Mouse (Mus musculus) kidney, adult 18-20 months (tissue): Measurements from ENCODE around the gene Slu7.

ENCODE experiments used
- DNase-seq: peaks from one replicate; pipeline ENCODE4 v3.0.0; 2021

Gene Slu7

DNA sequence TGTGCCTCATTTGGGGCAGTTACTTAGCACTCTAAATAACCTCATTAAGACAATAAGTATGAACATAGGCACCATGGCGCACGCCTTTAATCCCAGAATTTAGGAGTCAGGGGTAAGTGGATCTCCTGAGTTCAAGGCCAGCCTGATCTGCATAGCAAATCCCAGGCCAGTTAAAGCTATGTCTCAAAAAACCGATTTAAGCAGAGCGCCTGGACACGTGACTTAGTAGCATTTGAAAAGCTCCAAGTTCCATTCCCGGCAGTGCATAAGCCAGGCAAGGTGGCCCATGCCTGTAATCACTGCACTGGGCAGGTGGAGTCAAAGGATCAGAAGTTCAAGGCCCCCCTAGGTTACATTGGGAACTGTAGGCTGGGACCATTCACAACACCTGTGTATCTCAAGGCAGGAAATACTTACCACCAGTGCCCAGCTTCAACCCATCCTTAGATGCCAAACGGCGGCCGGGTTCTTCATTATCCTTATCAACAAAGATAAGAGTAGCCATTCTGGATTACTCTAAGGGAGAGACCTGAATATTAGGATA, 8.3 kb upstream of the Slu7 start:
- no peak for DNase-seq

DNA sequence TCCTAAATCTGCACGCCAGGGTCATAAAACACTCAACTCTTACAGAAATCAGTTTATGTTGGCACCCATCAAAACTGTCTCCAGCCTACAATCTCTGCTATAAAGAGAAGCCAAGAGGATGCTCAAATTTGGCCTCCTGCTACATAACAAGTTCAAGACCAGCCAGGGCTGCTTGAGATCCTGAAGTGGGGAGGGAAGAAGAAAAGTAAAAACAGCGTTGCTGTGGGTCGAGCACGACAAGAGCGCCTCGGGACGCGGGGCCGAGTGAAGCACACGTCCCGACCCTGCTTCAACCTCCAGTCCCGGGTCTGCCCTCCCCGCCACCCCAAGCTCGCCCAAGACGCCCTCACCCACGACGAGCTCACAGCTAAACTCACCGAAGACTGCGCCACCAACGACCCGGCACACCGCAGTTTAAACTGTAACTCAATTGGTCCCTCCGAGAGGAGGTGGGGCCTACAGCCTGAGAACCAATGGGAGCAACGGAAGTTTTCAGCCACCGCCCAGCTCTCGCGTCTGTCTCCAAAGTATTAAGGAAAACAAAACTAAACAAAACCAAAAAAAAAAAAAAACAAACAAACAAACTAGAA, 7.6 kb upstream of the Slu7 start, which contains the start of gene Pttg1:
Gene Pttg1, minus strand, starts transcription at position 428 of the 590 bp plus-strand sequence.
- DNase-seq = peak; percentile 85

DNA sequence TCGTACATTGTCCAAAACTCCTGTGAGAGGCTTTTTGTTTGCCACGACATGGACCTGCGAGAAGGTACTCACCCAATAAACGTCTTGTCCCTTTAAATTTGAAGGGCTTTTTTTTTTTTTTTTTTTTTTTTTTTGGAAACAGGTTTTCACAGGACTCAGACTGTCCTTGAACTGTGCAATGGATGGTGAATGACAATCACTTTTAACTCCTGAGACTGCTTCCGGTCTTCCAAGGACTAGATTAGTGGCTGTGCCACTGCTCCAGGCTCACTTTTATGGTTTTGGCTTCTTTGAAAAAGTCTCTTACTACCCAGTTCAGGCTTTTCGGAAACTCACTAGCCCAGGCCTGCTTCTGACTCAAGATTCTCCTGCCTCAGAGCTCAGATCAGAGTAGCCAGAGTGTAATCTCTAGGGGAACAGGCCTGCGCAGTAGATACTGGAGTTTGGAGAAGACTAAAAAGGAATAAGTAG, 7.1 kb upstream of the Slu7 start:
- DNase-seq = no peak

GRCm38 (mm10) chr11:43434024-43434407, 472 bp downstream of the Slu7 start:
- DNase-seq = no peak

DNA sequence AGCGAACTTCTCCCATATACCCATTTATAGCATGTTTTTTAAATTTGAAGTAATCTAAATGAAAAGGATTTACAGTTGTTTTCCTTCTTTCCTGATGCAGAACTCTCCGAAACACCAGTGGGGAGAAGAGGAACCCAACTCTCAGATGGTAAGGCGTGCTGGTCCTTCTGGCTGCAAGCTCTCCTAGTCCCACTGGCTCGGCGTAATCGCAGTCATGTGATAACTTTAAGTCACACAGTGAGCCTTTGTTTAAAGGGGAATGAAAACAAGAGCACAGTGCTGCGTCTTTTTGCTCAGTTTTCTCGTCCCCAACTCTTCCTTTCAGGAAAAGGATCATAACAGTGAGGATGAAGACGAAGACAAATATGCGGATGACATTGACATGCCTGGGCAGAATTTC, 7.6 kb downstream of the Slu7 start:
- DNase-seq = no peak

GRCm38 (mm10) chr11:43443183-43443582, 9.6 kb downstream of the Slu7 start:
- DNase-seq = no peak

- DNase-seq = no peak
Observed at GRCm38 (mm10) chr11:43449916-43450315, 16.4 kb downstream of the Slu7 start.

DNA sequence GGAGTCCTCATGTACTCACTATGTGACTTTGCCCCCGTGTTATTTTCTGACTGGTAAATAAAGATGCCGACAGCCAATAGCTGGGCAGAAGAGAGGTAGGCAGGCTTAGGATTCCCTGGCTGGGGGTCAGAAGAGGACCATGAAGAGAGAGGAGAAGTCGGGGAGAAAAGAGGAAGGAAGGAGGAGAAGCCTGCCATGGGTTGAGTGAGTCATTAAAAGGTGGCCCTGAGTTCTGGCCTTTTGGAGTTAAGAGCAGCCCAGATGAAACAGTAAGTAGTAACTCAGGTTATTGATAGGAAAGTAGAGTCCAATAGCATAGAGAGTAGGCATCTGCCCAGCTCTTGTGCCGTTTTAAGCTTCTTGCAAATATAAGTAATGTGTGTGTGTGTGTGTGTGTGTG, 17.8 kb downstream of the Slu7 start:
- no peak for DNase-seq

DNA sequence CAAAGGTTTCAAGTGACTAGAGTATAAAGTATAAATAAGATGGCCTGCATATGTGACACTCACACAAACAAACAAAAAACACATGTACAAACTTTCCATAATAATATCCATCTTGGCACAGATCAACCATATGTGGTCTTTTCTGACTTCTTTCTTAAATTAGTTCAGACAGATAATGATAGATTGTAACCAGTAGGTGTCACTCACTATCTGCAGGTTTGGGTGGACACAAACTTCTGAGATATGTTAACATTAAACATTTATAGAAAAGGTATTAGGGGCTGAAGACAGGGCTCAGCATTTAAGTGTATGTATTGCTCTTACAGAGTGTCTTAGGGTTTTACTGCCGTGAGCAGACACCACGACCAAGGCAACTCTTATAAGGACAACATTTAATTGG, 18.7 kb downstream of the Slu7 start:
- DNase-seq = no peak

- no peak for DNase-seq
Observed at GRCm38 (mm10) chr11:43463204-43463603, 29.7 kb downstream of the Slu7 start.

- DNase-seq = no peak
Observed at GRCm38 (mm10) chr11:43470118-43470517, 36.6 kb downstream of the Slu7 start.

DNA sequence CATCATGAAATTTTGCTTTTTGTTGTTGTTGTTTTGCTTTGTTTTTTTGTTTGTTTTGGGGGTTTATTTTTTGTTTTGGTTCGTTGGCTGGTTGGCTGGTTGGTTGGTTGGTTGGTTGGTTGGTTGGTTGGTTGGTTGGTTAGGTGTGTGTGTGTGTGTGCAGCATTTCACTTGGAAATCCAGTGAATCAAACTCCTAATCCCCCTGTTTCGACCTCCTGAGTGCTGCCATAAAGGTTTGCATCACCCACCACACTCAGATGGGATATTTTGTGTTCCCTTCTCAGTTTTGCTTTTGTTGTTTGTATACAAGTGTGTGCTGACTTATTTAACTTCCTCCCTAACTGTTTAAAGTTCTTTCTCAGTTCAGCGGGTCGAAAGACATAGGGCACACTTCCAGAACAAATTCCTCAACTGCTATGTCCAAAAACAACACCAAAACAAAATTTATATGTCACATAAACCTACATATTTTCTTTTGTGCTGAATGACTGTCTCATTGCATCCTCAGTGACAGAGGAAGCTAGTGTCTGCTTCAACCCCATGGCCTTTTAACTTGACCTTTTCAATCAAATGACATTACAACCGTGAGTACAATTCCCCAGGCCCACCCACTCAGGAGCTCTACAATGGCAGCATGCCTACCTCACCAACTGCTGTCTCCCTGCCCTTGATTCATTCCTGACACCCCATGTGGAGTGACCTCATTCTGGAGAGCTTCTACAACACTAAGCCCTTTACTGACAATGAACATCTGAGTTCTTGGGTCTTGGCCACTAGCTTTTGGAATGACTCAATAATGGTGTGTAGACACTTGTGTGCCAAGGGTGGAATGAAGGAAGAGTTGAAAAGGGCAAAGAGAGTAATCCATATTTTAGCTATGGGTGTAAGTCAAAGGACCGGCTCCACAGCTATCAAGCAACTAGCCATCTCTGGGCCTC, 37.6 kb downstream of the Slu7 start:
- no peak for DNase-seq

- no peak for DNase-seq
Observed at GRCm38 (mm10) chr11:43473115-43473514, 39.6 kb downstream of the Slu7 start.

DNA sequence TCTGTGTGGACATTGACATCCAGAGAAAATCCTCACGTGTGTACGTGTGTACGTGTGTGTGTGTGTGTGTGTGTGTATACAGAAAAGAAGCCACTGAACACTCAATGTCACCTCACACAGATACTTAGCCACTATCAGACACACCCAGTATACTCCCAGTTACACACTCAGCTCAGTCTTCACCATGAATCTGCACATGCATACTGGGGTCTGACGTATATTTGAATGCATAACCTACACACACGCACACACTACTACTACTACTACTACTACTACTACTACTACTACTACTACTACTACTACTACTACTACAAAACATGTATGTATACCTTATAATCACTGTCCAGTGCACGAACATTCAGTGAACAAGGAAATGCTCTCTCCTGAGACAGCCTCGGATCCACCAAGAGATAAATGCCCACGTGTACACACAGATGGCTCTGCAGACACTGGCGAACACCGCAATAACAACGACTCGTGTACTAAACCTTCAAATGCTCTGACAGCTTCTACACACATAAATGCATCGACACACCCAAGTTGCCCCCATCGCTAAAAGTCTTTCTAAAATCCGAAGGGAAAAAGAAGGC, 40.2 kb downstream of the Slu7 start:
- no peak for DNase-seq

DNA sequence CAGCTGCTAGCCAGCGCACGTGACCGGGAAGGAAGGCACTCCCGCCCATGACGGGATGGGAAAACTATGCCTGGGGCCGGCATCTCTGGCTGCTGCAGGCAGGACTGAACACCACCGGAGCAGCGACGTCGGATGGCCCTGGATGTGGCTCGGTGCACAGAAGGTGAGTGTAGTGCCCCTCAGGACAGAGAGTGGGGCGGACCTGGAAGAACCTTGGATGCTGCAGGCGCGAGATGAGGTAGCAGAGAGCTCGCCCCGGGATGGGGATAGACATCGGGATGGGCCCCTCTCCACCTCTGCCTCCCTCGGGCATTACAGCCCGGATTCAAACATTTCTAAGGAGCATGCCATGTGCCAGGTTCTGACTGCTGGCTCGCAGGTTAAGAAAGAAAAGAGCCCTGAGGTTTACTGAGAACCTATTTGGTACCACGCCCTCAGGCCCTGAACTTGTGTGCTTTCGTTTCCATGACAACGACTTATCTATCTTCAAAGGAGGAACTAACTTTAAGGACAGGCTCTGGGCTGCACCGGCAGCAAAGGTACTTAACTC, 40.8 kb downstream of the Slu7 start, which contains the start of gene C1qtnf2:
Gene C1qtnf2, plus strand, starts transcription at position 52 of the 550 bp plus-strand sequence.
- no peak for DNase-seq

- no peak for DNase-seq
Observed at GRCm38 (mm10) chr11:43479376-43479775, 45.8 kb downstream of the Slu7 start.

- DNase-seq = no peak
Observed at GRCm38 (mm10) chr11:43480561-43480960, 47.0 kb downstream of the Slu7 start.

DNA sequence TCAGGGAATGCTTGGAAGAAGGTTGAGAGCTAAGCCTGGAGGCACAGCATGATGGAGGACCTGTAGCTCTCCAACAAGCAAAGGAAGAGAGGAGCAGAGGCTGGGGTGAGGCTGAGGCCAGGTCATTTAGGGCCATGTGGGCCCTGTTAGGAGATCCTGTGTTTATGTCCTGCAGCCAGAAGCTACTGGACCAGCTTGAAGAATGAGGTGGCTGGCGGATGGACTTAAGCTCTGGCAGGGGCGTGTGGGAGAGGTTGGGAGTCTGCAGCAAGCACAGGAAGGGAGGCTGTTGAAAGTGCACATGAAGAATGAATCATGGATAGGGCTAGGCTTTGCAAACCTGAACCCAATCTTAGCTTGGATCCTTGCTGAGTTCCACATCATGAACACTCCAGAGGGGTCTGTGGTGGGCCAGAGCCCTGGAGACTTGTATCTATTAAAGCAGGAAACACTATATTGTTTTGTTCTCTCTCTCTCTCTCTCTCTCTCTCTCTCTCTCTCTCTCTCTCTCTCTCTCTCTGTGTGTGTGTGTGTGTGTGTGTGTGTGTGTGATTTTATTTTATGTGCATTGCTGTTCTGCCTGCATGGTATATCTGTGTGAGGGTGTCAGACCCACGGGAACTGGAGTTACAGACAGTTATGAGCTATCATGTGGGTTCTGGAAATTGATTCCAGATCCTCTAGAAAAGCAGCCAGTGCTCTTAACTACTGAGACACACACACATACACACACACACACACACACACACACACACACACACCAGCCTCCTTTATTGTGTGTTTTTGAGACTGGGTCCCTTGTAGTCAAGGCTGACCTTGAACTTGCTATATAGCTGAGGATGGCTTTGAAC, 48.4 kb downstream of the Slu7 start:
- no peak for DNase-seq

DNA sequence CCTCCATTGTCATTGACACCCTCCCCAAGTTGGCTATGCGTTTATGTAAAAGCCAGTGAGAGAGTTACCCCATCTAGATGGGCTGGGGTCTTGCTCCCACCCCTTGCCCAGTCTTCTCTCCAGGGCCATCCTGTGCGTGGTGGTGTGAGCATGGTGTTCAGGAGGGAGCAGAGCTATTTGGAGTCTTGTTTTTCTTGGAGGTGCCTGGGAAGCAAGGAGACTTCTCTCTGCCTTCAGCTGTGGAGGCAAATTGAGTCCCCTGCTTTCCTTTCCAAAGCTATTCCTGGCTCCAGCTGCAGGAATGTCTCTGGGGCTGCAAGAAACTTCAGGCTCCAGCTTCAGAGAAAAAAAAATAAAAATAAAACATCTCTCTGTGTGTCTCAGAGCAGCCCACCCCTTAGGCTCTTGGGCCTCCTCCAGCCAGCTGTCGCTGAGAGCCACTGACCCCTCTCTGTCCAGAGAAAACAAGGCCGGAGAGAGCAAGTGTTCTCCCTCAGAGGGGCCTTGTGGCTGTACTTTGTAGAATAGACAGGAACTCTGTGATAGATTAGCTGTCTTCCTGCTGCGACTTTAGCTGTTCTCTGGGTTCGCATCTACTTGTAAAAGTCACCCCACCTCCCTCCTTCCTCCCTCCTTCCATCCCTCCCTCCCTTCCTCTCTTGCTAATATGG, 49.7 kb downstream of the Slu7 start:
- DNase-seq = no peak

DNA sequence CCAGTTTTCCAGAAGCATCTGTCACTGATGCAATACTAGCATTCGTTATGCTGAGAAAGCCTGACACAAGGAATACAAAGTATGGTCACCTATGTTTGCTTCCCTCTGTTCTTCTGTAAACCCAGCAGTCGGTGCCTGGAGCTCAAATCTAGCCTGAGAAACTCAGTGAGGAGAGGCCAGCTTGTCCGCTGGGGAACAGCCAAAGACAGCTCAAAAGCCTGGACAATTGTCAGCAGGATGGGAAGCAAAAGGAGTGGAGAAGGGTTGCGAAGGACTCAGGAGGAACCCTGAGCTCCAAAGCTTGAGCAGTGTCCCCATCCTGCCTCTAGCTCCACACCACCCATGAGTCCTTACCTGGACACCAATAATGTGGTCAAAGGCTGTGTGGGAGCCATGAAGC, 50.5 kb downstream of the Slu7 start:
- no peak for DNase-seq

DNA sequence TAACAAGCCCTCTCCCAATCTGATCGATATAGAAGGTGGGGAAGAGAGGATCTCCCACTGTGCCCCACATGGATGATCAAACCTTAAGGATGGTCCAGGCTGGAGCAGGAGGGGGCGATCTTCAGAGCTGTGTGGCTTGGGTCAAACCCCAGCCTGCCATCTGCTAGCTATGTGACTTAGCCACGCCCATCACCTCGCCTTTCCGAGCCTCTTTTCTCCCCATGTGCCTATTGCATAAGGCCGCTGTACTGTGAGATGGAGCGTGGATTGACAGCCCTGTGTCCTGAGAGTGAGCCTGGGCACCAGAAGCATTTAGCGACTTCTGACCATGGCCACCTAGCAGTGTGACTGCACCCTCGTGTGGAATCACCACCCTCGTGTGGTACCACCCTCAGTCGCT, 51.1 kb downstream of the Slu7 start:
- no peak for DNase-seq

DNA sequence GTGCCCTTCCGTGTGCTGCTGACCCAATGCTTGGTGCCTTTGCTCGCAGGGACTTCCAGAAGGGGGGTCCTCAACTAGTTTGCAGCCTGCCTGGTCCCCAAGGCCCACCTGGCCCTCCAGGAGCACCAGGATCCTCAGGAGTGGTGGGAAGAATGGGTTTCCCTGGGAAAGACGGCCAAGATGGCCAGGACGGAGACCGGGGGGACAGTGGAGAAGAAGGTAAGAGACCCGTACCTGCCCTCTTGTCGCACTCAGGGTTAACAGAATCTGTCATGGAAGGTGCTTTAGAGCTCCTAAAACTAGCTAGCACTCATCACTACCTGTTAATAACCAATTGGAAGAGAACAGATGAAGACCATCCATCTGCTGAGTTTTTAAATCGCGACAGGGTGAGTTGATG, 52.3 kb downstream of the Slu7 start:
- DNase-seq = no peak
